Mouse (Mus musculus) midbrain, embryonic 10.5 days (tissue): ENCODE measurements around the gene Sipa1l3. TPM values are rescaled to one million over a fixed set of nuclear protein-coding genes. Genes with fewer than 3 reads are reported as not detected.

Experiments used
- DNase-seq: peaks from one replicate; pipeline ENCODE4 v3.0.0-alpha.2; 2017; ENCODE audit warnings: low spot score
- H3K27ac ChIP-seq: fragments of 300-500 bp; sonication (generic); replicated peaks from 2 replicates; pipeline ENCODE4 v1.5.1; 2016; ENCODE audit warnings: mild to moderate bottlenecking
- H3K27me3 ChIP-seq: fragments of 300-500 bp; sonication (generic); 2 replicates; pipeline ENCODE4 v1.6.1; 2016; ENCODE audit warnings: low read depth, mild to moderate bottlenecking; ENCODE audit not compliant: poor library complexity, severe bottlenecking
- H3K36me3 ChIP-seq: fragments of 300-500 bp; sonication (generic); 2 replicates; pipeline ENCODE4 v1.6.1; 2016; ENCODE audit warnings: mild to moderate bottlenecking, moderate library complexity
- H3K4me1 ChIP-seq: fragments of 300-500 bp; sonication (generic); 2 replicates; pipeline ENCODE4 v1.6.1; 2016
- H3K4me3 ChIP-seq: fragments of 300-500 bp; sonication (generic); 2 replicates; pipeline ENCODE4 v1.5.1; 2016; ENCODE audit warnings: mild to moderate bottlenecking, moderate library complexity
- H3K9me3 ChIP-seq: fragments of 300-500 bp; sonication (generic); replicated peaks from 2 replicates; pipeline ENCODE4 v1.6.1; 2016; ENCODE audit warnings: mild to moderate bottlenecking
- WGBS: fragments of 180-500 bp; shearing (Covaris S2); methylation state at CpG from one replicate; pipeline ENCODE4 v1.1.7; 2016; 5-methylcytosine and 5-hydroxymethylcytosine counted together
- polyA plus RNA-seq: library from polyadenylated mRNA; unstranded; fragments of >200 nt; fragmentation: Nextera tagmentation; extraction: Ambion mirVana; gene quantifications from 2 replicates; pipeline ENCODE4 v1.2.1, GENCODE M21; 2016

The Sipa1l3 gene
- polyA plus RNA-seq, 1 experiment from 2014 or later = 8.4 TPM

GRCm38 (mm10) chr7:29450175-29450574 lies 68.3 kb downstream of the Sipa1l3 start:
- H3K4me3 ChIP-seq = no peak overlapping the region
- DNase-seq = no peak
- no peaks in the 10 kb centered on the region for H3K9me3 ChIP-seq
- peaks cover 4% of the 10 kb centered on the region; the same call in 1 of the 2 replicates for H3K27me3 ChIP-seq
- WGBS = 84% methylated on average over 5 of the region's 5 CpGs
- H3K36me3 ChIP-seq = no peaks in the 10 kb centered on the region
- H3K27ac ChIP-seq = no peak overlapping the region
- peaks cover 39% of the 10 kb centered on the region for H3K4me1 ChIP-seq

GRCm38 (mm10) chr7:29448830-29449229 lies 69.6 kb downstream of the Sipa1l3 start:
- peaks cover 12% of the 10 kb centered on the region; the same call in 1 of the 2 replicates for H3K27me3 ChIP-seq
- no peak for DNase-seq

GRCm38 (mm10) chr7:29447147-29447829 lies 71.2 kb downstream of the Sipa1l3 start:
- Histone ChIP-seq H3K27me3 (peaks cover 18% of the 10 kb centered on the region; the same call in 1 of the 2 replicates), H3K27ac (no peak overlapping the region), H3K4me3 (no peak overlapping the region), H3K36me3 (no peaks in the 10 kb centered on the region), H3K4me1 (peaks cover 33% of the 10 kb centered on the region), H3K9me3 (no peaks in the 10 kb centered on the region)
- WGBS = 93% methylated on average over 11 of the region's 11 CpGs
- DNase-seq = no peak

More at GRCm38 (mm10) chr7:29448830-29449229, 69.6 kb downstream of the Sipa1l3 start:
- Histone ChIP-seq H3K4me1 (peaks cover 39% of the 10 kb centered on the region), H3K36me3 (no peaks in the 10 kb centered on the region), H3K27ac (no peak overlapping the region), H3K4me3 (no peak overlapping the region), H3K9me3 (no peaks in the 10 kb centered on the region)
- WGBS = 92% methylated on average over 6 of the region's 6 CpGs

GRCm38 (mm10) chr7:29446156-29446555 lies 72.3 kb downstream of the Sipa1l3 start:
- H3K9me3 ChIP-seq = no peaks in the 10 kb centered on the region
- no peak overlapping the region for H3K4me3 ChIP-seq
- 88% methylated on average over 4 of the region's 4 CpGs for WGBS
- H3K36me3 ChIP-seq = no peaks in the 10 kb centered on the region
- H3K27ac ChIP-seq = no peak overlapping the region
- no peak for DNase-seq
- peaks cover 34% of the 10 kb centered on the region for H3K4me1 ChIP-seq
- H3K27me3 ChIP-seq = peaks cover 15% of the 10 kb centered on the region; the same call in 1 of the 2 replicates

GRCm38 (mm10) chr7:29444527-29444926 lies 73.9 kb downstream of the Sipa1l3 start:
- H3K36me3 ChIP-seq = no peaks in the 10 kb centered on the region
- H3K27me3 ChIP-seq = peaks cover 19% of the 10 kb centered on the region; the same call in 1 of the 2 replicates
- WGBS = 79% methylated on average over 5 of the region's 5 CpGs
- peaks cover 46% of the 10 kb centered on the region for H3K4me1 ChIP-seq
- 0 out of 2 replicates have a peak overlapping the region, but pooled peaks have one; percentile 17 for H3K27ac ChIP-seq
- no peaks in the 10 kb centered on the region for H3K9me3 ChIP-seq
- DNase-seq = no peak
- no peak overlapping the region for H3K4me3 ChIP-seq

GRCm38 (mm10) chr7:29444070-29444469 lies 74.4 kb downstream of the Sipa1l3 start:
- H3K4me1 ChIP-seq = peaks cover 48% of the 10 kb centered on the region
- peaks cover 24% of the 10 kb centered on the region; the same call in 1 of the 2 replicates for H3K27me3 ChIP-seq
- no peak for DNase-seq
- H3K36me3 ChIP-seq = no peaks in the 10 kb centered on the region
- H3K4me3 ChIP-seq = no peak overlapping the region
- H3K9me3 ChIP-seq = no peaks in the 10 kb centered on the region
- no peak overlapping the region for H3K27ac ChIP-seq
- WGBS = 74% methylated on average over 2 of the region's 2 CpGs

- peaks cover 62% of the 10 kb centered on the region for H3K4me1 ChIP-seq
- H3K27ac ChIP-seq = 0 out of 2 replicates have a peak overlapping the region, but pooled peaks have one; percentile 13
- no peaks in the 10 kb centered on the region for H3K36me3 ChIP-seq
- peaks cover 39% of the 10 kb centered on the region for H3K27me3 ChIP-seq
- no peaks in the 10 kb centered on the region for H3K9me3 ChIP-seq
- WGBS = 48% methylated on average over 9 of the region's 9 CpGs
- no peak overlapping the region for H3K4me3 ChIP-seq
- peak; percentile 31 for DNase-seq
Observed at GRCm38 (mm10) chr7:29441793-29442192, 76.6 kb downstream of the Sipa1l3 start.

- H3K4me3 ChIP-seq = no peak overlapping the region
- no peak overlapping the region for H3K27ac ChIP-seq
- no peaks in the 10 kb centered on the region for H3K9me3 ChIP-seq
- WGBS = 29% methylated on average over 9 of the region's 9 CpGs
- peaks cover 40% of the 10 kb centered on the region for H3K27me3 ChIP-seq
- peaks cover 66% of the 10 kb centered on the region for H3K4me1 ChIP-seq
- no peaks in the 10 kb centered on the region for H3K36me3 ChIP-seq
- DNase-seq = peak; percentile 56
Observed at GRCm38 (mm10) chr7:29441151-29441550, 77.3 kb downstream of the Sipa1l3 start.

- Histone ChIP-seq H3K27ac (no peak overlapping the region), H3K27me3 (peaks cover 56% of the 10 kb centered on the region), H3K36me3 (no peaks in the 10 kb centered on the region), H3K9me3 (no peaks in the 10 kb centered on the region), H3K4me3 (no peak overlapping the region), H3K4me1 (peaks cover 67% of the 10 kb centered on the region)
- 86% methylated on average over 16 of the region's 16 CpGs for WGBS
- no peak for DNase-seq
Observed at GRCm38 (mm10) chr7:29438655-29439282, 79.7 kb downstream of the Sipa1l3 start.

- Histone ChIP-seq H3K4me3 (no peak overlapping the region), H3K4me1 (peaks cover 72% of the 10 kb centered on the region), H3K27ac (no peak overlapping the region), H3K9me3 (no peaks in the 10 kb centered on the region), H3K27me3 (peaks cover 60% of the 10 kb centered on the region), H3K36me3 (no peaks in the 10 kb centered on the region)
- DNase-seq = no peak
- 96% methylated on average over 14 of the region's 14 CpGs for WGBS
Observed at GRCm38 (mm10) chr7:29438204-29438603, 80.2 kb downstream of the Sipa1l3 start.

- WGBS = 65% methylated on average over 10 of the region's 10 CpGs
Observed at GRCm38 (mm10) chr7:29437072-29437471, 81.4 kb downstream of the Sipa1l3 start.

GRCm38 (mm10) chr7:29434313-29435035 lies 84.0 kb downstream of the Sipa1l3 start:
- Histone ChIP-seq H3K36me3 (no peaks in the 10 kb centered on the region), H3K27me3 (peaks cover 59% of the 10 kb centered on the region), H3K9me3 (no peaks in the 10 kb centered on the region), H3K4me3 (no peak overlapping the region), H3K4me1 (peaks cover 74% of the 10 kb centered on the region), H3K27ac (no peak overlapping the region)
- no peak for DNase-seq
- WGBS = 86% methylated on average over 9 of the region's 9 CpGs

More at GRCm38 (mm10) chr7:29437072-29437471, 81.4 kb downstream of the Sipa1l3 start:
- Histone ChIP-seq H3K4me1 (peaks cover 72% of the 10 kb centered on the region), H3K36me3 (no peaks in the 10 kb centered on the region), H3K27me3 (peaks cover 54% of the 10 kb centered on the region), H3K4me3 (no peak overlapping the region), H3K27ac (peak overlapping the region; percentile 14; the same call in 1 of the 2 replicates), H3K9me3 (no peaks in the 10 kb centered on the region)
- no peak for DNase-seq
